Mouse (Mus musculus) neutrophil, adult 5-6 weeks (primary cell): ENCODE measurements at regions not wholly inside any gene's neighbourhood (a gene's known extent, or its start where the extent isn't known, plus 50 kb on each side); places are given as distances from the start of the nearest gene placed in this dataset.
"Not testable (repeated sequence)": the region's sequence is repeated elsewhere in the genome, so short reads cannot be mapped to it uniquely, and the experiment has no call there.

Experiments
- ATAC-seq: fragments of 151-379, 151-347 bp; 2 replicates; pipeline ENCODE4 v1.8.0; 2017; ENCODE audit warnings: mild to moderate bottlenecking, moderate TSS enrichment; ENCODE audit not compliant: insufficient number of reproducible peaks, poor library complexity, low FRiP score, severe bottlenecking; ENCODE audit errors: extremely low read depth

GRCm38 (mm10) chr10:111354607-111355006, 56.1 kb downstream of the Bbs10 start:
- ATAC-seq, result no peak

GRCm38 (mm10) chr10:111358340-111358739, 59.9 kb downstream of the Bbs10 start:
- ATAC-seq, result not testable (repeated sequence)

GRCm38 (mm10) chr10:111361749-111362435, 63.4 kb downstream of the Bbs10 start:
- ATAC-seq, result no peak

GRCm38 (mm10) chr10:111363729-111364617, 65.5 kb downstream of the Bbs10 start:
- ATAC-seq, result no peak

- no peak for ATAC-seq
These were observed 66.5 kb downstream of the Bbs10 start for GRCm38 (mm10) chr10:111365011-111365410.

GRCm38 (mm10) chr10:111369046-111369445, 70.6 kb downstream of the Bbs10 start:
- ATAC-seq, result not testable (repeated sequence)

GRCm38 (mm10) chr10:111378047-111378618, 79.7 kb downstream of the Bbs10 start:
- ATAC-seq, result no peak

- ATAC-seq, result no peak
These were observed 83.2 kb downstream of the Bbs10 start for GRCm38 (mm10) chr10:111381689-111382088.

- ATAC-seq, result no peak
These were observed 83.9 kb downstream of the Bbs10 start for GRCm38 (mm10) chr10:111382206-111382930.

- no peak for ATAC-seq
These were observed 87.1 kb downstream of the Bbs10 start for GRCm38 (mm10) chr10:111385561-111385960.

- ATAC-seq, result no peak
These were observed 85.0 kb upstream of the Nap1l1 start for GRCm38 (mm10) chr10:111387869-111388538.

- ATAC-seq, result no peak
These were observed 84.3 kb upstream of the Nap1l1 start for GRCm38 (mm10) chr10:111388545-111389320.

- ATAC-seq, result no peak
These were observed 83.1 kb upstream of the Nap1l1 start for GRCm38 (mm10) chr10:111389890-111390289.

- no peak for ATAC-seq
These were observed 78.6 kb upstream of the Nap1l1 start for GRCm38 (mm10) chr10:111394421-111394820.

- ATAC-seq, result no peak
These were observed 68.0 kb upstream of the Nap1l1 start for GRCm38 (mm10) chr10:111405071-111405470.

- no peak for ATAC-seq
These were observed 64.1 kb upstream of the Nap1l1 start for GRCm38 (mm10) chr10:111408887-111409286.

- no peak for ATAC-seq
These were observed 63.5 kb upstream of the Nap1l1 start for GRCm38 (mm10) chr10:111409497-111409896.

GRCm38 (mm10) chr10:111410121-111410520, 62.9 kb upstream of the Nap1l1 start:
- ATAC-seq, result no peak
